Mouse (Mus musculus) fibroblast of lung, adult 2 months (primary cell): ENCODE results near the gene Fbxw17.
A peak's percentile ranks its signal among the peaks of the same experiment; 100 is the strongest.
"Not testable (repeated sequence)": the region's sequence is repeated elsewhere in the genome, so short reads cannot be mapped to it uniquely, and the experiment has no call there.

Source experiments
- DNase-seq: peaks from one replicate; pipeline ENCODE4 v3.0.0-alpha.2; 2011; ENCODE audit warnings: low read depth

Fbxw17 gene

DNA sequence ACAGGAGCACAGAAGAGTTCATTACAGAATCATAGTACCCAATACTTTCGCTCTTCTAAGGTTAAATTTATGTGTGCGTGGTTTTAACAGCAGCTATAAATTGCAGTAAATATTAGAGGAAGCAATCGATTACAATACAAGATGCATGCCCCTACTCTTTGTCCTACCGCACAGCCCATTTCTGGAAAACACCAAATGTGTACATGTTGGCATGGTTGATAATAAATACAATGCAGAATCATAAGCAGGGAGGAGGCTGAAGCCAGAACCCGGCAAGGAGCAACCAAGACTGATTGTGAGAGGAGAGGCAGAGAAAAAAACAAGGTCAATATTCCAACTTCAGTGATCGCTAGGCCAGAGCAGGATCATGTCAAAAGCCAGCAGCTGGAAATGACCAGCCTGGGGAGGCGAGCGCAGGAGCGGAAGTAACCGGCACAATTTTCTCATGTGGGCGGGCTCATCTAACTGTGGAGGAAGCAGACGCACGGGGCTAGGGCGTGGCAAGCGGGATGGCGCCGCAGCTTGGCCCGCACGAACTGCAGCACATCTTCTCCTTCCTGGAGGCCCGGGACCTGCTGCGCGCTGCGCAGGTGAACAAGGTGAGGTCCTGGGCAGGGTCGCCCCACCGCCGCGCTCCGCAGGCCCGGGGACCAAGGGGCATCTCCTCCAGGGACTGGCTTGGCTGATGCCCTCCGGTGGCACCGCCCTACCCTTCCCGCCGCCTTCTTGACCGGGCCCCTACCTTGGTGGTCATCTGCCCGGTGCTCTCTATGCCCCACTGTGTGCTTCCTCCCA, at the start of gene Fbxw17:
Gene Fbxw17 (plus strand): TSS at position 476 of the 795 bp plus-strand sequence.
- peak; percentile 59 for DNase-seq

GRCm38 (mm10) chr13:50372934-50373705, 44.5 kb upstream of the Fbxw17 start:
- DNase-seq, result not testable (repeated sequence)

DNA sequence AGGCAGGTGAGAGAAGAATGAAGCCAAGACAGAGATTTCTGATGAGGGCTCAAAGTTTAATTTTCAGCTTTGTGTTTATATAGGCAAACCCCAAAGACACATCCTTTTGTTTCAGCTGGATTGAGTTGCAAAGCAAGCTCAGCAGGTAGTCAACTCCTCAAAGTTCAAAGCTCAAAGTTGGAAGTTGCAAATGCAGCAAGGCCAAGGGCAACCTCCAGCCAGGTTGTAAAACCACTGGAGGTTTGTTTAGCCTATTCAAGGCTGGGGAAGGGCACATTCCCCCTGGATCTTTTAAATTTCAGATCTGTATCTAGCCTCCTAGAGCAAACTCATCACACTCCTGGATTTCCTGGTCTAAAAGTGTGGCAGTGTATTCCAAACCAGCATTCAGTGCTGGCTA, 28.5 kb upstream of the Fbxw17 start:
- not testable (repeated sequence) for DNase-seq

GRCm38 (mm10) chr13:50418421-50418820, 757 bp downstream of the Fbxw17 start:
- no peak for DNase-seq

DNA sequence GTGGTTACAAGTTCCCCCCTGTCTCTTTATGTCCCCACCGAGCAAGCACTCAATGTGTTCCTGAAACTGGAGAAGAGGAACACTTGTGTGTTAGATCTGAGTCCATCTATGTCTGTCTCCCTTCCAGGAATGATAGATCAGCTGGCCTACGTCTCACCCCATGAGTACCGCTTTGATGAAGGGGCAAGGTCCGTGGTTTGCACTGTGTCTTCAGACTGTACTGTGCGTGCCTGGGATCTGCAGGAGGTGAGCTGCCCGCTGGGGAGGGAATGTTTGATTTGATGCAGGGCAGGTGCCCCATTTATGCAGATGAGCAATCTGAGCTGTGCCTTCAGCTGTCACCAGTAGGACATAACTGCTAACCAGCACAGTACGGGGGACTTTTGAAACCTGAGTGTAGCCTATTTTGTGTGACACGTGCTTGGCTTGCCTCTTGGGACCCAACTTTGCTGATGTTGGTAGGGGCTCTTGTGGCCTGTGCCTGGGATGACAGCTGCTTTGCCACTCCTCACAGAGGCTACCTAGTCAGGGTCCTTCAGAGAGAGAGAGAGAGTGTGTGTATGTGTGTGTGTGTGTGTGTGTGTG, 6.1 kb downstream of the Fbxw17 start:
- no peak for DNase-seq

DNA sequence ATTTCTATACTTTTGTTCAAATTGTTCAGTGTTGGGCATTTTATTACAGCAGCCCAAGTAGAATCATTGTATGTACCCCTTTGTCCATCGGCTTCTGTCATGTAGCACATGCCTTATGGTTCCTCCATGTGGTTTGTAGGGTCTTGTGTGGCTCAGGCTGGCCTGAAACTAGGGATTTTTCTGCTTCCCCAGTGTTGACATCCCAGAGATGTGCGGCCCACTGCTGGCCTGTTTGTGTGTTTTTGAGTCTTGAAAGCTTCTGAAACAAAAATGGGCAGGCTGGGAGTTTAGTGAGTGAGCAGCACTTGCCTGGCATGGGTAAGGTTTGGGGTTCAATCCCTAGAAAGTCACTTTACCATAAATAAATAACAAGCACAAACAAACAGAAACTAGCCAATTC, 6.9 kb downstream of the Fbxw17 start:
- DNase-seq, result no peak

GRCm38 (mm10) chr13:50426686-50427085, 9.0 kb downstream of the Fbxw17 start:
- no peak for DNase-seq

DNA sequence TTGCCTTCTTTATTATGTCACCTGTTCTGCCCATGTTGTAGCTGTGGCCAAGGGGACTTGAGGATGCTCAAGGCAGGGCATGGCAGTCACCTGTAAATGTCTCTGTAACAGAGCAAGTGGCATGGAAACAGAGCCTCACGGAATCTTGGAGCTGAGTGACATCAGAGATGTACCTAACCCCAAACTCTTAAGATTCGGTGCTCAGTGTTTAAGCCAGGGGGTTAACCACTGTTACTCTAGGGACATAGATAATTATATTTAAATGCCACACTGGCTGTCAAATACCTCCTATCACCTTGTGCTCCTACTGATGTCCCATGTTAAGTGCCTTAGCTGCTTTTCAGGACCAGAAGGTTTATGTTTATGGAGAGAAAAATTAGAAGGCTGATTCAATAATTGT, 26.1 kb downstream of the Fbxw17 start, which contains the start of gene Gm47429:
Gene Gm47429 (minus strand): TSS at position 101 of the 400 bp plus-strand sequence.
- DNase-seq, result no peak

- no peak for DNase-seq
These were observed 27.6 kb downstream of the Fbxw17 start for GRCm38 (mm10) chr13:50445261-50445660.

DNA sequence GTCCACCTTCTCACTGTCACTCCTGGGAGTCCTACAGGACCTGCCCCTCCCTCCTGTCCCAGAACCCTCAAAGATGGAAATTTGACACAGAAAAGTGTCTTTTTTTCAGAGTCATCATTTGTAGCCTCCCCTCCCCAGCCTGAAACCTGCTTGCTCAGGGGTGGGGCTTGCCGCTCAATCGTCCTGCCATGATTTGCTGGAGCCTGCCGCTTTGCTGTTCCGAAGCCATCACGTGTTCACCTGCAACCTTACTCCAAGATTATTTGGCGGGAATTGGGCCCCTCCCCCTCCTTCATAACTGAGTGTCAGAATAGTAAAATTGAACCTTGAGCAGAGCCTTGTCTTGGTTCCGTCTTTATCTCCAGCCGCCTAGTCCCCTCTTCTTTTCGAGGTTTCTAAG, 34.6 kb downstream of the Fbxw17 start:
- DNase-seq, result not testable (repeated sequence)

GRCm38 (mm10) chr13:50453426-50453825, 35.8 kb downstream of the Fbxw17 start:
- no peak for DNase-seq

DNA sequence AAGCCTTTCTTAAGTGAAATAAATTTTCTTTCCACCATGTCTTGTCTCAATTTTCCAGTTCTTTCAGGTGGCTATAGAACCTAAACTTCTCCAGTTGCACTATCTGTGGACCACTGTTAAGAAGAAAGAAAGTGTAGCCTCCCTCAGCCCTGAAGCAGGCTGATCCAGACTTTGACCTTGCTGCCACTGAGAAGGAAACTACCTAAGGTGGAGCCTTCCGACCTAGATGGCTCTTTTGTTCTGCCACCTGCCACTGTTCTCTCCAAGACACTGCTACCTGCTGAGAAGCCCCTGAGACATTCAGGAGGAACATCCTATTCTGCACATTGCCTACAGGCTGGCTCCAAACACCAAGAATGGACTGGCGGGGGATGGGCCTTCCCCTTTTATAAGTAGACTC, 42.8 kb downstream of the Fbxw17 start:
- not testable (repeated sequence) for DNase-seq

- no peak for DNase-seq
These were observed 47.2 kb downstream of the Fbxw17 start for GRCm38 (mm10) chr13:50464621-50465562.

- DNase-seq, result no peak
These were observed 49.3 kb downstream of the Fbxw17 start, which contains the start of gene Nutm2 for GRCm38 (mm10) chr13:50467007-50467406. TSS of gene Nutm2 (plus strand) at chr13:50467307.
